Mouse (Mus musculus) brain, adult 10 weeks (tissue): Measurements from ENCODE around the gene Gm21304. TPM values are rescaled to one million over a fixed set of nuclear protein-coding genes. Genes with fewer than 3 reads are reported as not detected.

ENCODE experiments used
- polyA plus RNA-seq: library from polyadenylated mRNA; stranded (reverse); fragments of 350-450 nt; fragmentation: Illumina TruSeq; extraction: RNeasy Lipid Tissue Mini Kit (QIAGEN cat#74804); gene quantifications from one replicate; pipeline ENCODE4 v1.2.3, GENCODE M21; 2015; ENCODE audit warnings: low read depth, low replicate concordance

Gm21304 gene
- not detected for polyA plus RNA-seq

GRCm38 (mm10) chr10:104168215-104168614 lies at the start of gene Gm21304:
Gm21304 (plus strand) TSS chr10:104168515.

GRCm38 (mm10) chr10:104142687-104143086 lies 25.6 kb upstream of the Gm21304 start, which contains the start of gene Gm21293:
Gm21293 (plus strand) TSS chr10:104142987.

GRCm38 (mm10) chr10:104151197-104151596 lies 17.1 kb upstream of the Gm21304 start, which contains the start of gene Gm6763:
Gm6763 (plus strand) TSS chr10:104151497.

GRCm38 (mm10) chr10:104159706-104160105 lies 8.6 kb upstream of the Gm21304 start, which contains the start of gene Gm8764:
Gm8764 (plus strand) TSS chr10:104160006.

GRCm38 (mm10) chr10:104176724-104177123 lies 8.4 kb downstream of the Gm21304 start, which contains the start of gene Gm21312:
Gm21312 (plus strand) TSS chr10:104177024.

GRCm38 (mm10) chr10:104185233-104185632 lies 16.9 kb downstream of the Gm21304 start, which contains the start of gene Gm20765:
Gm20765 (plus strand) TSS chr10:104185533.

GRCm38 (mm10) chr10:104193742-104194141 lies 25.4 kb downstream of the Gm21304 start, which contains the start of gene Gm4340:
Gm4340 (plus strand) TSS chr10:104194042.

Other genes with a start within 250 kb of the Gm21304 start
- gene Gm21293, start 25.5 kb upstream of the Gm21304 start, polyA plus RNA-seq, result not detected
- gene Gm6763, start 17.0 kb upstream of the Gm21304 start, polyA plus RNA-seq, result not detected
- not detected for gene Gm8764, start 8.5 kb upstream of the Gm21304 start, polyA plus RNA-seq
- gene Gm21312, start 8.5 kb downstream of the Gm21304 start, polyA plus RNA-seq, result not detected
- gene Gm20765, start 17.0 kb downstream of the Gm21304 start, polyA plus RNA-seq, result not detected
- not detected for gene Gm4340, start 25.5 kb downstream of the Gm21304 start, polyA plus RNA-seq